Mouse (Mus musculus) neutrophil, adult 83 days (primary cell): ENCODE measurements around the gene Rilp. TPM values are rescaled to one million over a fixed set of nuclear protein-coding genes. Genes with fewer than 3 reads are reported as not detected.

Source experiments
- total RNA-seq, 2 experiments: library from RNA; stranded (reverse); gene quantifications; one replicate each; pipeline ENCODE4 v1.2.4; 2023

Rilp gene
- under 1 TPM; 0.94 to 0.97 TPM for total RNA-seq

GRCm38 (mm10) chr11:75509741-75510626 is at the start of gene Rilp:
Gene Rilp (plus strand): TSS chr11:75510094.

GRCm38 (mm10) chr11:75460844-75461742 is 48.8 kb upstream of the Rilp start, which contains the start of gene Tlcd2:
Gene Tlcd2 (plus strand): TSS chr11:75461715.

GRCm38 (mm10) chr11:75486601-75487285 is 23.2 kb upstream of the Rilp start, which contains the start of gene Prpf8:
Gene Prpf8 (plus strand): TSS chr11:75486816.

GRCm38 (mm10) chr11:75513336-75513735 is 3.4 kb downstream of the Rilp start, which contains the start of gene Scarf1:
Gene Scarf1 (plus strand): TSS chr11:75513540.

GRCm38 (mm10) chr11:75531469-75532242 is 21.8 kb downstream of the Rilp start, which contains the start of gene Slc43a2:
Gene Slc43a2 (plus strand): TSS chr11:75531694.

Other genes starting within 250 kb of the Rilp start
- gene Rpa1, start 161.8 kb upstream of the Rilp start, total RNA-seq: 10 to 100 TPM; 65.0 to 79.0 TPM
- gene Smyd4, start 161.7 kb upstream of the Rilp start, total RNA-seq: 1 to 10 TPM; 3.2 to 4.4 TPM
- gene Serpinf1, start 87.4 kb upstream of the Rilp start, total RNA-seq: 10 to 100 TPM; 13.1 to 16.6 TPM
- gene Serpinf2, start 70.5 kb upstream of the Rilp start, total RNA-seq: not detected
- 10 to 100 TPM; 25.4 to 25.8 TPM for gene Wdr81, start 55.4 kb upstream of the Rilp start, total RNA-seq
- 1 to 10 TPM; 5.3 to 6.3 TPM for gene Tlcd2, start 48.4 kb upstream of the Rilp start, total RNA-seq
- gene Prpf8, start 23.3 kb upstream of the Rilp start, total RNA-seq: 100 to 1,000 TPM; 106 to 110 TPM
- 1 to 10 TPM; 1.4 to 1.7 TPM for gene Scarf1, start 3.4 kb downstream of the Rilp start, total RNA-seq
- gene Slc43a2, start 21.6 kb downstream of the Rilp start, total RNA-seq: 10 to 100 TPM; 54.6 to 73.8 TPM
- 100 to 1,000 TPM; 201 to 220 TPM for gene Pitpna, start 78.0 kb downstream of the Rilp start, total RNA-seq
- 10 to 100 TPM; 70.5 to 82.5 TPM for gene Inpp5k, start 120.9 kb downstream of the Rilp start, total RNA-seq
- 10 to 100 TPM; 52.8 to 60.4 TPM for gene Myo1c, start 140.4 kb downstream of the Rilp start, total RNA-seq
- gene Crk, start 169.2 kb downstream of the Rilp start, total RNA-seq: 10 to 100 TPM; 50.3 to 68.6 TPM
- 100 to 1,000 TPM; 205 to 219 TPM for gene Ywhae, start 222.8 kb downstream of the Rilp start, total RNA-seq